Mouse (Mus musculus) heart, adult 2 months (tissue): ENCODE data around the gene Agrp.

Source experiments
- CTCF ChIP-seq: fragments of 200-600 bp; IDR thresholded peaks from 2 replicates; pipeline ENCODE4 v1.8.1; 2022; ENCODE audit warnings: antibody characterized with exemption, mild to moderate bottlenecking, moderate library complexity
- POLR2A ChIP-seq: fragments of 200-500 bp; IDR thresholded peaks from 2 replicates; pipeline ENCODE4 v1.6.1; 2011; ENCODE audit warnings: mild to moderate bottlenecking, low read depth, low read length, control low read depth; ENCODE audit not compliant: insufficient read depth

- TF ChIP-seq POLR2A: no peak
- TF ChIP-seq CTCF: no peak
Measured at GRCm38 (mm10) chr8:105521995-105522769, 115.0 kb downstream of the Agrp start.
